Mouse (Mus musculus) CD4-positive, CD25-positive, alpha-beta regulatory T cell (primary cell): ENCODE measurements around the gene Pglyrp3. TPM values are rescaled to one million over a fixed set of nuclear protein-coding genes. Genes with fewer than 3 reads are reported as not detected.

ENCODE experiments used
- polyA plus RNA-seq: library from polyadenylated mRNA; unstranded; fragments of 100-300 nt; shearing (Covaris generic); gene quantifications from one replicate; pipeline ENCODE4 v1.2.1, GENCODE M21; 2017

Gene Pglyrp3
- polyA plus RNA-seq: not detected

GRCm38 (mm10) chr3:92014283-92014682 lies at the start of gene Pglyrp3:
Pglyrp3 (plus strand) TSS chr3:92014583.

Other genes starting within 250 kb of the Pglyrp3 start
- gene Lor, start 68.6 kb downstream of the Pglyrp3 start, polyA plus RNA-seq: not detected
- gene Prr9, start 109.4 kb downstream of the Pglyrp3 start, polyA plus RNA-seq: not detected
- gene Lelp1, start 128.2 kb downstream of the Pglyrp3 start, polyA plus RNA-seq: not detected
- gene Sprr2a1, start 201.2 kb downstream of the Pglyrp3 start, polyA plus RNA-seq: not detected
- gene Sprr2a2, start 201.3 kb downstream of the Pglyrp3 start, polyA plus RNA-seq: not detected